Mouse (Mus musculus): Measurements from ENCODE around the gene Gm17490.
"Not testable (repeated sequence)": the region's sequence is repeated elsewhere in the genome, so short reads cannot be mapped to it uniquely, and the experiment has no call there.

Gene Gm17490

DNA sequence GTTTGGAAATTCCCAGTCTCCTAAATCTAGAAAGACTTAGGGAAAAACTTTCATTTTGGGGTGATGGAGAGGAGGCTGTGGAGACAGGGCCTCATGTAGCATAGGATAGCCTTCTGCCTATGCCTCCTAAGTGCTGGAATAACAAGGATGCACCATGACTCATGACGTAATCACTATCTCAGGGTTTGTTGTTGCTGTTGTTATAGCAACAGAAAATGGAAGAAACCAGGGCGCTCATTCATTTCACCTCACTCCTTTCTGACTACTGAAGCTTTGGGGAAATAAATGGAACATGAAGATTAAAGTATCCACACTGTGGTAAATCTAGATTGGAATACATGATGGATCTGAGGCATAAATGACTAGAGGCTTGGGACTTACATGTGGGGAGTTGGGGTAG, 2.3 kb downstream of the Gm17490 start:
- DNase-seq = no peak

- DNase-seq = no peak
Observed at GRCm38 (mm10) chr2:11623173-11623572, 2.9 kb downstream of the Gm17490 start.

GRCm38 (mm10) chr2:11619598-11619997, 6.5 kb downstream of the Gm17490 start:
- DNase-seq = no peak

- no peak for DNase-seq
Observed at GRCm38 (mm10) chr2:11616846-11617245, 9.2 kb downstream of the Gm17490 start.

DNA sequence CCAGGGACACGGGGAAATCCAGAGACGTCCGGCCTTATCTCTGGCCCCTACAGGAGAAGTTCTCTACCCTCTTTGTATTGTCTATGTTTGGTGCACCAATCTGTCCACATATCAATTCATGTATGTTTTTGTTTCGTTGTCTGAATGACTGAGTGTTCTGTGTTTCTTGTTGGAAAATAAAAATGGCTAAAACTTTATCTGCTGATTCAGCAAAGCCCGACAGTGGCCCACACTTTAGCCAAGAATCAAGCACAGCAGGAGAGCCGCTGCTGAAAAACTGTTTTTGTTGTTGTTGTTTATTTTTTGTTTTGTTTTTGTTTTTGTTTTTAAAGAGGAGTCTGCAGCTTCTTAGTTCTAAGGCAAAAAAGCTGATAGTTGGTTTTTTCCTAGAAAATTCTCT, 13.1 kb downstream of the Gm17490 start:
- DNase-seq = not testable (repeated sequence)

DNA sequence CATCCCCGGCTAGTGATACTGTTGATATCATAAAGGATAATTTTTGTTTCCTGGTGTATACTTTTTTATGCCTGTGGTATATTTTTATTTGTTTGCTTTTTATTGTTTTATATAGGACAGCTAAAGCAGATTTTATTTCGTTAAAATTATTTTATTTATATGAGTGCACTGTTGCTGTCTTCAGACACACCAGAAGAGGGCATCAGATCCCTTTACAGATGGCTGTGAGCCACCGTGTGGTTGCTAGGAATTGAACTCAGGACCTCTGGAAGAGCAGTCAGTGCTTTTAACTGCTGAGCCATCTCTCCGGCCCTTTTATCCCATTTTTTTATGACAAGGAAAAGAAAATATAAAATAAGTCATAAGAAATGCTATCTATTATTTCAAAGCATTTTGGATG, 19.3 kb downstream of the Gm17490 start:
- DNase-seq = not testable (repeated sequence)

DNA sequence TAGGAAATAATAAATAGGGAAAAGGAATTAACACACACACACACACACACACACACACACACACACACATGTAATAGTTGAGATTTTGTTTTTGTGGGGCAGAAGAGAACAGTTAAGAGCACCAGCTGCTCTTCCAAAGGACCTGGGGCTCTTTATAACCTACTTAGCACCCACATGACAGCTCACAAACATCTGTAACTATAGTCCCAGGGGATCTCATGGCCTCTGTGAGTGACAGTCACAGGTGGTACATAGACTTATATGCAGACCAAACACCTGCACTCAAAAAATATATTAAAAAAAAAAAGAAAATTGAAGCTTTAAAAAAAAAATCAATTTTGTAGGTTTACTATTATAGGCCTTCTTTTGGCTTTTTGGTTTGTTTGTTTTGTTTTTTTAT, 21.2 kb downstream of the Gm17490 start:
- no peak for DNase-seq

GRCm38 (mm10) chr2:11604053-11604452, 22.0 kb downstream of the Gm17490 start, which contains the start of gene Rbm17:
Rbm17 (minus strand) TSS chr2:11604153.
- DNase-seq = no peak

DNA sequence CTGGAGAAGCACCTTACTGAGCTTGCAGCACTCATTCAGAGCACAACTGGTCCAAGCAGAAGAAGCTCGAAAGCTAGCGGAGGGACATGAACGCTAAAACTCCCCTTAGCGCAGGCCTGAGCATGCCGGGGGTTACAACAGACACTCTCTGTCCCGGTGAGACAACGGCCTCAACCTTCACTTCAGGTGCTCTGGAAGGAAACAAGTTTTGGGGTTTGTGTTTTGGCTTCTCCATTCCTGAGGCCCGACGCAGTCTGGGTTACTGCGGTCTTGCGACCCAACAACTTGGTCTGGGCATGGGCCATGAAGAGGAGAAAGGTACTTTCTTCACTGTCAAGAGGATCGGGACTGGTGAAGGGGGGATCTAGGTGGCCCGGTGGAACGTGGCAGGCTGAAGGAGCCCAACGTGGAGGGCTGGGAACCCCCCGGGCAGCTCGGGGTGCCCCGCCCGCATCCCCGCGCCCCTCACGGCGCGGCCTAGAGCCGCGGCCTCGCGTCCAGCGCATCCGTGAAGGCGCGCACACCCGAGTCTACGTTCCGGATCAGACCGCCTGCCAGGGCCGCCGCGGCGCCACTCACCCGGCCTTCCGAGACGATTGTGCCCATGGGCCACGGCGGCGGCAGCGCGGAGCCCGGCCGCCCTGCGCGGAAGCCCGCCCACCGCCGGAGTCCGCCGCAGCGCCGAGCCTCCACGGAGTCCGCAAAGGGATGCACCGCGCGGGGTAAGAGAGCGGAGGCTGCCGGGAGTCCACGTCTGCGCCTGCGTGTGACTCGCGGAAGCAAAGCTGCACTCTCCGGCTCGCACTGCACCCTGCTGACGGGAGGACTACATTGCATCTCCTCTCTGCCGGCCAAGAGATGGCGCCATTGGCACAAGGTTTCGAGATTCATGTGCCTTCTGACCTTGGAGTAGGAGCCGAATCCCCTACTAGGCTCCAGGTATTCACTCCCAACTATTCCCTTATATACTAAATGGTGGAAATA, 23.3 kb downstream of the Gm17490 start:
- DNase-seq = peak; percentile 92 to 93

- DNase-seq = no peak
Observed at GRCm38 (mm10) chr2:11601795-11602194, 24.3 kb downstream of the Gm17490 start.

DNA sequence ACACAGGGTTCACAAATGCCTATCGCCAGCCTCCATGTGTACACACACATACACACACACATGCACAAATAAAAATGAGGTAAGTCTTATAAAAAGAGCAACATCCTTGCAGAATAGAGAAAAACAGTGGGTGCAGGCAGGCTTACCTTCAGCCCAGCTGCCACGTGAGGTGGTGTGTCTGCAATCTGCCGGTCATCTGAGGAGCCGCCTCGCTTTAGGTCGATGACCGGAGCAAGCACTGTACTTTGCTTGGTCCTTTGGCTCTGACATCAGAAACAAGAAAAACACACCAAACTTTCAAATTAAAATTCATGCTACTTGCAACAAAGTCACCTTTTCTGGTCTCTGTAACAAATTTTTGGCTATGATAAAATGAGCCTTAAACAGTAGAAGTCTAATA, 28.2 kb downstream of the Gm17490 start:
- DNase-seq = no peak

- DNase-seq = no peak
Observed at GRCm38 (mm10) chr2:11596690-11597089, 29.4 kb downstream of the Gm17490 start.

GRCm38 (mm10) chr2:11587996-11588395, 38.1 kb downstream of the Gm17490 start:
- no peak for DNase-seq

DNA sequence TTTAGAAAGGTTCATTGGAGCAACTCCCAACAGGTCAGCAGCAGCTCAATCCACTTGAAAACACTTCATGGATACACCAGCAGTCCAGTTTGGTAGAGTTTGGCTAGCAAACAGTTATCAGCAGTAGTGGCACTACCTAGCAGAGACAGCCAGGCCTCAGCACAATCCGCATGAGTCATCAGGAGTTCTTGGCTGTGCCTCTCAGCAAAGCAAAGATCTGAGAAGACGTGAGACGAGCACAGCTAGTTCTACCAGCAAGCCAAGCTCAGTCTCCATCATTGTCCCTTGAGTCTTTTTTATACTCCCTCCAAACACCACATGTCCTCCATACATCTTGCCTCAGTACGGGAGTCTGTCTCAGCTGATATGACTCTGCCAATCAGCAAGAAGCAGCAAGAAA, 46.7 kb downstream of the Gm17490 start:
- no peak for DNase-seq

DNA sequence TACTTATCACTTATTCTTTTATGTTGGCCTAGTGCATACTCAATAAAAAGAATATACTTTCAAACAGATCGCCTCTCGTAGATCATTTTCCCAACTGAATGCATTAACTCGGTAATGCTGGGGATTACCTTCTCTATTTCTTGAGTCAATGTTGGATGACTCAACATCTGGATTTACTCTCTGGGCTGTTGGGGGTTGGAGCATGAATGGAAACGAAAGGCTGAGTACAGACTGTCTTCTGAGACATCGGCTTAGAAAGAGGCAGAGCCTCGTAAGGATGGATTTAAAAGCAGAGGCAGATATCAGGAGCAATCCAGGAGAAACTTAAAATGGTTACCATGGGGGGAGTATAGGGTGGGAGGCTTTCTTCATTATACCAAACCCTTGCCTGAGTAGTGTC, 47.9 kb downstream of the Gm17490 start:
- no peak for DNase-seq

Measured in thymus, adult 18-20 months (tissue).